In the genomic region with DNA sequence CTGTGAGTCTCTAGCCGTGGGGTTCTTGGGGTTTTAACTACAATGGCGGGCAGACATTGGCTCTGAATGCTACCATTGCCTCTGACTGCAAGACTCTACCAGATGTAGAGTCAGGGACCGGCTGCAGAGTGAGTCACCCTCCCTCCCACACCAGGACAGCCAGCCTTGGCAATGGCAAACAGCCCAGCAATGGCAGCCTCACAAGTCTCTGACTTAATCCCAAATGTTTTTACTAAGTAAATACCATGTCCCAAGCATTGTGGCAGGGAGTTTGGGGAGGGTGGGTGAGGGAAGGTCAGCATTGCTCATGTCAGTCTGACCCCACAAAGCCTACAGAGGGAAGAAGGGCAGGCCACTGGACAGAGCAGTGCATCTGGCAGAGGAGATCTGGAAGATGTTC, we compare ENCODE assay signal across 11 mouse cellular contexts. TPM values are rescaled to one million over a fixed set of nuclear protein-coding genes. Genes with fewer than 3 reads are reported as not detected.
DNase-seq lines count a peak whose midpoint lies in the region; ATAC-seq and TF ChIP-seq lines count a peak whose summit lies in the region.
"Had no signal": no experiment of that assay in that cellular context is flagged by ENCODE, and none has a peak within 500 bp of the region (broad histone marks: within the 10 kb centered on the region; RNA-seq: fewer than 3 reads in every experiment).

No protein-coding gene starts in this region.

- no peak overlapping the region for H3K4me3 ChIP-seq in lung, adult 2 months (replicated peaks; ENCODE audit: extremely low read depth, low read depth, low read length)
- H3K4me3 ChIP-seq in forebrain, embryonic 14.5 days (ENCODE audit: low read depth, low read length), result no peak overlapping the region
- H3K4me3 ChIP-seq: embryonic facial prominence, embryonic 15.5 days; heart, embryonic 15.5 days; limb, embryonic 15.5 days had no signal

- no peak overlapping the region for H3K9ac ChIP-seq in forebrain, embryonic 14.5 days (ENCODE audit: low read length)
- H3K9ac ChIP-seq: embryonic facial prominence, embryonic 15.5 days; heart, embryonic 15.5 days; limb, embryonic 15.5 days had no signal

- no peaks in the 10 kb centered on the region for H3K27me3 ChIP-seq in forebrain, embryonic 14.5 days (replicated peaks; ENCODE audit: control insufficient read depth, insufficient read depth, low read length)
- H3K27me3 ChIP-seq: embryonic facial prominence, embryonic 15.5 days; heart, embryonic 15.5 days; limb, embryonic 15.5 days had no signal

- H3K27ac ChIP-seq in forebrain, embryonic 14.5 days (ENCODE audit: low read depth, low read length), result no peak overlapping the region
- H3K27ac ChIP-seq: embryonic facial prominence, embryonic 15.5 days; heart, embryonic 15.5 days; limb, embryonic 15.5 days had no signal

- H3K4me2 ChIP-seq in forebrain, embryonic 14.5 days (ENCODE audit: low read length), result no peak overlapping the region
- H3K4me2 ChIP-seq: embryonic facial prominence, embryonic 15.5 days; heart, embryonic 15.5 days; limb, embryonic 15.5 days had no signal

- 64% methylated on average over 3 of the region's 3 CpGs for WGBS in lung, adult 2 months
- 85% methylated on average over 3 of the region's 3 CpGs for WGBS in forebrain, embryonic 14.5 days

- H3K36me3 ChIP-seq in forebrain, embryonic 14.5 days (ENCODE audit: control insufficient read depth, insufficient read depth, low read length), result peaks cover 6% of the 10 kb centered on the region; the same call in 1 of the 2 replicates

- no peak for TF ChIP-seq POLR2A in lung, adult 2 months (IDR thresholded peaks at IDR 0.05; ENCODE audit: borderline replicate concordance, extremely low read depth, low read depth, low read length)

- no peaks in the 10 kb centered on the region for H3K9me3 ChIP-seq in forebrain, embryonic 14.5 days (replicated peaks; ENCODE audit: control insufficient read depth, low read length)
- H3K9me3 ChIP-seq: embryonic facial prominence, embryonic 15.5 days; heart, embryonic 15.5 days; limb, embryonic 15.5 days had no signal

- H3K4me1 ChIP-seq in lung, adult 2 months (ENCODE audit: control insufficient read depth, insufficient read depth, low read length), result no peaks in the 10 kb centered on the region
- no peaks in the 10 kb centered on the region for H3K4me1 ChIP-seq in forebrain, embryonic 14.5 days (ENCODE audit: control insufficient read depth, insufficient read depth, low read length)

- DNase-seq in lung, adult 18-20 months, result peak; percentile 27 to 49
- no peak for DNase-seq in lung, adult 2 months
- peak; percentile 54 for DNase-seq in adrenal gland, adult 8-10 months
- DNase-seq in gastrocnemius, postnatal 10 days, result peak; percentile 38
- DNase-seq in lung, postnatal 25 days (ENCODE audit: low spot score), result peak; percentile 32
- DNase-seq in thymus, postnatal 25 days, result no peak
- DNase-seq in forebrain, embryonic 14.5 days (ENCODE audit: low spot score), result no peak
- DNase-seq: cerebellum, adult 18-20 months had no signal

- no peak for ATAC-seq in forebrain, embryonic 14.5 days

- no peak for TF ChIP-seq CTCF in lung, adult 2 months (IDR thresholded peaks at IDR 0.05; ENCODE audit: insufficient read depth, low read length)

RNA-seq across cellular contexts. Expression of a gene that starts 55.7 kb away (rescaled TPM):
- polyA plus RNA-seq in lung, adult 2 months (2012; rRNA removed), result 35.4 and 79.1 TPM in 2 replicates
- total RNA-seq in adrenal gland, adult 8-10 months (2022), result 10 to 100 TPM; 32.5 to 46.9 (median 40.3) TPM
- total RNA-seq in gastrocnemius, postnatal 10 days (2021), result 10 to 100 TPM; 18.4 to 25.0 TPM
- 12.2 and 13.2 TPM in 2 replicates for polyA plus RNA-seq in forebrain, embryonic 14.5 days (2014; fragmentation: Nextera tagmentation; extraction: Ambion mirVana)

Comparison
In these comparisons a context has a peak if more than half of its experiments do, and no peak if none do; other contexts are left out.
1. DNase-seq: peak in lung, adult 18-20 months (2 of 2), adrenal gland, adult 8-10 months (single experiment), gastrocnemius, postnatal 10 days (single experiment) and lung, postnatal 25 days (single experiment); none in lung, adult 2 months (single experiment), thymus, postnatal 25 days (single experiment) and forebrain, embryonic 14.5 days (single experiment).